Mouse (Mus musculus): Measurements from ENCODE around the gene Rad51d.

GRCm38 (mm10) chr11:82889524-82890341 is 681 bp downstream of the Rad51d start:
- no peak for TF ChIP-seq CTCF (IDR thresholded peaks at IDR 0.05; ENCODE audit: control insufficient read depth, insufficient read depth, insufficient read length)
- TF ChIP-seq MYOG (IDR thresholded peaks at IDR 0.05; ENCODE audit: control insufficient read depth, extremely low read depth, insufficient read length) = no peak
- TF ChIP-seq USF1 (IDR thresholded peaks at IDR 0.05; ENCODE audit: low read depth) = no peak
- no peak for TF ChIP-seq MAX (IDR thresholded peaks at IDR 0.05)

All from C2C12 (cell line).